Mouse (Mus musculus): Measurements from ENCODE around the gene Ppia. TPM values are rescaled to one million over a fixed set of nuclear protein-coding genes. Genes with fewer than 3 reads are reported as not detected.

The Ppia gene
- polyA plus RNA-seq, 1 experiment from 2014 or later: 4,178 TPM

DNA sequence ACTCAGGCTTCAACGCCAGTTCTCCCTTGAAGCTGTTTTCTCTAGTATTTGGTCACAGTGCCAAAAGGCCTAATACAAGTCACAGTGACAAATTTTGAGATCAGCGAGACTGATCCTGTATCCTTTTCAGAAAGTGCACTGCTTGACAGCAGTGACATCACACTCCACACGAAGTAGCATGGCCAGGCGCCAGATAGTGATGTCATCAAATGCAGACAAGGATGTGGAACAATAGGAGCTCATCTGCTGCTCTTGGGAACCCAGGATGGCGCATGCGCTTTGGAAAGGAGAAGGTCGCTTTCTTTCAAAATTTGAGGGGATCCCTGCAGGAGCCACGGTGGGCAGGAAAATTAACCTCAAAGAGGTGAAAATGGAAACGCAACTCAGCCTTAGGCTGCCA is 42.5 kb upstream of the Ppia start:
- Histone ChIP-seq H3K27me3 (replicated peaks; ENCODE audit: control insufficient read depth, insufficient read depth, low read length) (no peaks in the 10 kb centered on the region), H3K36me3 (ENCODE audit: control insufficient read depth, insufficient read depth) (no peaks in the 10 kb centered on the region), H3K9ac (ENCODE audit: low read depth, low read length) (no peak overlapping the region), H3K4me2 (replicated peaks; ENCODE audit: low read depth) (no peak overlapping the region), H3K27ac (ENCODE audit: low read depth, low read length) (no peak overlapping the region), H3K4me1 (replicated peaks; ENCODE audit: control insufficient read depth, insufficient read depth, low read length) (no peaks in the 10 kb centered on the region), H3K4me3 (ENCODE audit: low read depth, low read length) (no peak overlapping the region), H3K9me3 (ENCODE audit: control insufficient read depth) (no peaks in the 10 kb centered on the region)
- ATAC-seq: no peak
- WGBS: 91% methylated on average over 9 of the region's 9 CpGs
- no peak for TF ChIP-seq CTCF (IDR thresholded peaks at IDR 0.05; ENCODE audit: low read depth)

- no peak overlapping the region for H3K4me2 ChIP-seq (replicated peaks; ENCODE audit: low read depth)
- no peaks in the 10 kb centered on the region for H3K4me1 ChIP-seq (replicated peaks; ENCODE audit: control insufficient read depth, insufficient read depth, low read length)
- H3K4me3 ChIP-seq (ENCODE audit: low read depth, low read length): no peak overlapping the region
- H3K36me3 ChIP-seq (ENCODE audit: control insufficient read depth, insufficient read depth): no peaks in the 10 kb centered on the region
- no peaks in the 10 kb centered on the region for H3K27me3 ChIP-seq (replicated peaks; ENCODE audit: control insufficient read depth, insufficient read depth, low read length)
- no peak for TF ChIP-seq CTCF (IDR thresholded peaks at IDR 0.05; ENCODE audit: low read depth)
- H3K27ac ChIP-seq (ENCODE audit: low read depth, low read length): no peak overlapping the region
- 80% methylated on average over 6 of the region's 6 CpGs for WGBS
- ATAC-seq: no peak
- H3K9ac ChIP-seq (ENCODE audit: low read depth, low read length): no peak overlapping the region
- H3K9me3 ChIP-seq (ENCODE audit: control insufficient read depth): no peaks in the 10 kb centered on the region
Observed at GRCm38 (mm10) chr11:6380916-6381315, 34.3 kb upstream of the Ppia start.

- peak overlapping the region; percentile 94 for H3K27ac ChIP-seq (ENCODE audit: low read depth, low read length)
- H3K36me3 ChIP-seq (ENCODE audit: control insufficient read depth, insufficient read depth): no peaks in the 10 kb centered on the region; the same call in 1 of the 2 replicates
- peaks cover 4% of the 10 kb centered on the region; the same call in 1 of the 2 replicates for H3K4me1 ChIP-seq (replicated peaks; ENCODE audit: control insufficient read depth, insufficient read depth, low read length)
- no peaks in the 10 kb centered on the region for H3K27me3 ChIP-seq (replicated peaks; ENCODE audit: control insufficient read depth, insufficient read depth, low read length)
- no peak for ATAC-seq
- H3K9me3 ChIP-seq (ENCODE audit: control insufficient read depth): no peaks in the 10 kb centered on the region
- no peak overlapping the region; the same call in 1 of the 2 replicates for H3K4me2 ChIP-seq (replicated peaks; ENCODE audit: low read depth)
- no peak for TF ChIP-seq CTCF (IDR thresholded peaks at IDR 0.05; ENCODE audit: low read depth)
- no peak overlapping the region for H3K9ac ChIP-seq (ENCODE audit: low read depth, low read length)
- peak overlapping the region; percentile 86; the same call in 1 of the 2 replicates for H3K4me3 ChIP-seq (ENCODE audit: low read depth, low read length)
- 80% methylated on average over 6 of the region's 6 CpGs for WGBS
Observed at GRCm38 (mm10) chr11:6388126-6388725, 27.0 kb upstream of the Ppia start.

GRCm38 (mm10) chr11:6388726-6389413 is 26.4 kb upstream of the Ppia start, which contains the start of gene Zmiz2:
Zmiz2 (plus strand) TSS chr11:6389074.
- Histone ChIP-seq H3K27ac (ENCODE audit: low read depth, low read length) (peak within 1 kb of the TSS; percentile 94), H3K4me3 (ENCODE audit: low read depth, low read length) (peak within 1 kb of the TSS; percentile 86), H3K4me1 (replicated peaks; ENCODE audit: control insufficient read depth, insufficient read depth, low read length) (peaks cover 4% of the 10 kb centered on the region; the same call in 1 of the 2 replicates), H3K27me3 (replicated peaks; ENCODE audit: control insufficient read depth, insufficient read depth, low read length) (no peaks in the 10 kb centered on the region), H3K9me3 (ENCODE audit: control insufficient read depth) (no peaks in the 10 kb centered on the region), H3K9ac (ENCODE audit: low read depth, low read length) (peak within 1 kb of the TSS; percentile 83), H3K36me3 (ENCODE audit: control insufficient read depth, insufficient read depth) (no peaks in the 10 kb centered on the region; the same call in 1 of the 2 replicates), H3K4me2 (replicated peaks; ENCODE audit: low read depth) (peak within 1 kb of the TSS; percentile 94)
- no peak for TF ChIP-seq CTCF (IDR thresholded peaks at IDR 0.05; ENCODE audit: low read depth)
- 7% methylated on average over 41 of the region's 60 CpGs for WGBS
- peak; percentile 98 for ATAC-seq

GRCm38 (mm10) chr11:6389483-6389921 is 25.7 kb upstream of the Ppia start:
- Histone ChIP-seq H3K9me3 (ENCODE audit: control insufficient read depth) (no peaks in the 10 kb centered on the region), H3K4me2 (replicated peaks; ENCODE audit: low read depth) (peak overlapping the region; percentile 94), H3K36me3 (ENCODE audit: control insufficient read depth, insufficient read depth) (peaks cover 2% of the 10 kb centered on the region), H3K4me1 (replicated peaks; ENCODE audit: control insufficient read depth, insufficient read depth, low read length) (peaks cover 4% of the 10 kb centered on the region; the same call in 1 of the 2 replicates), H3K9ac (ENCODE audit: low read depth, low read length) (peak overlapping the region; percentile 83), H3K27me3 (replicated peaks; ENCODE audit: control insufficient read depth, insufficient read depth, low read length) (no peaks in the 10 kb centered on the region), H3K4me3 (ENCODE audit: low read depth, low read length) (peak overlapping the region; percentile 86), H3K27ac (ENCODE audit: low read depth, low read length) (peak overlapping the region; percentile 94)
- no peak for TF ChIP-seq CTCF (IDR thresholded peaks at IDR 0.05; ENCODE audit: low read depth)
- ATAC-seq: peak; percentile 55; the same call in 1 of the 2 replicates
- WGBS: 0% methylated on average over 34 of the region's 43 CpGs

- Histone ChIP-seq H3K9me3 (ENCODE audit: control insufficient read depth) (no peaks in the 10 kb centered on the region), H3K4me2 (replicated peaks; ENCODE audit: low read depth) (peak overlapping the region; percentile 94), H3K27me3 (replicated peaks; ENCODE audit: control insufficient read depth, insufficient read depth, low read length) (no peaks in the 10 kb centered on the region), H3K4me1 (replicated peaks; ENCODE audit: control insufficient read depth, insufficient read depth, low read length) (peaks cover 4% of the 10 kb centered on the region; the same call in 1 of the 2 replicates), H3K4me3 (ENCODE audit: low read depth, low read length) (peak overlapping the region; percentile 86), H3K27ac (ENCODE audit: low read depth, low read length) (no peak overlapping the region), H3K36me3 (ENCODE audit: control insufficient read depth, insufficient read depth) (peaks cover 13% of the 10 kb centered on the region), H3K9ac (ENCODE audit: low read depth, low read length) (peak overlapping the region; percentile 83; the same call in 1 of the 2 replicates)
- no peak for TF ChIP-seq CTCF (IDR thresholded peaks at IDR 0.05; ENCODE audit: low read depth)
- ATAC-seq: no peak
- 77% methylated on average over 8 of the region's 8 CpGs for WGBS
Observed at GRCm38 (mm10) chr11:6390376-6391053, 24.7 kb upstream of the Ppia start.
